Mouse (Mus musculus) heart, embryonic 11.5 days (tissue): ENCODE measurements at regions not wholly inside any gene's neighbourhood (a gene's known extent, or its start where the extent isn't known, plus 50 kb on each side); places are given as distances from the start of the nearest gene placed in this dataset.
A peak's percentile ranks its signal among the peaks of the same experiment; 100 is the strongest.
"Not testable (repeated sequence)": the region's sequence is repeated elsewhere in the genome, so short reads cannot be mapped to it uniquely, and the experiment has no call there.

Source experiments
- ATAC-seq: fragments of 200-750 bp; cut with Nextera tagmentation; replicated peaks from 2 replicates; pipeline ENCODE4 v1.8.0; 2017; ENCODE audit warnings: moderate library complexity; ENCODE audit not compliant: insufficient number of reproducible peaks, low FRiP score, low TSS enrichment
- H3K27ac ChIP-seq: fragments of 300-500 bp; sonication (generic); 2 replicates; pipeline ENCODE4 v1.5.1; 2014; ENCODE audit warnings: mild to moderate bottlenecking, low read depth, low read length
- H3K27me3 ChIP-seq: fragments of 300-500 bp; sonication (generic); 2 replicates; pipeline ENCODE4 v1.6.1; 2014; ENCODE audit warnings: mild to moderate bottlenecking, low read length, mixed read lengths; ENCODE audit not compliant: control insufficient read depth, insufficient read depth
- H3K36me3 ChIP-seq: fragments of 300-500 bp; sonication (generic); 2 replicates; pipeline ENCODE4 v1.6.1; 2014; ENCODE audit warnings: mild to moderate bottlenecking, low read length, moderate library complexity, mixed read lengths; ENCODE audit not compliant: control insufficient read depth, insufficient read depth
- H3K4me1 ChIP-seq: fragments of 300-500 bp; sonication (generic); 2 replicates; pipeline ENCODE4 v1.6.1; 2014; ENCODE audit warnings: low read length; ENCODE audit not compliant: control insufficient read depth, insufficient read depth
- H3K4me2 ChIP-seq: fragments of 300-500 bp; sonication (generic); 2 replicates; pipeline ENCODE4 v1.6.1; 2014; ENCODE audit warnings: mild to moderate bottlenecking, moderate library complexity
- H3K4me3 ChIP-seq: fragments of 300-500 bp; sonication (generic); 2 replicates; pipeline ENCODE4 v1.5.1; 2014; ENCODE audit warnings: low read depth, low read length
- H3K9ac ChIP-seq: fragments of 300-500 bp; sonication (generic); 2 replicates; pipeline ENCODE4 v1.6.1; 2014; ENCODE audit warnings: mild to moderate bottlenecking, low read depth, low read length, moderate library complexity
- H3K9me3 ChIP-seq: fragments of 300-500 bp; sonication (generic); replicated peaks from 2 replicates; pipeline ENCODE4 v1.6.1; 2016; ENCODE audit warnings: low read length; ENCODE audit not compliant: control insufficient read depth
- WGBS: fragments of 180-500 bp; shearing (Covaris S2); extraction: QIAGEN DNeasy Blood & Tissue Kit; methylation state at CpG from one replicate; pipeline ENCODE4 v1.1.7; 2014; ENCODE audit not compliant: insufficient replicate concordance; 5-methylcytosine and 5-hydroxymethylcytosine counted together

DNA sequence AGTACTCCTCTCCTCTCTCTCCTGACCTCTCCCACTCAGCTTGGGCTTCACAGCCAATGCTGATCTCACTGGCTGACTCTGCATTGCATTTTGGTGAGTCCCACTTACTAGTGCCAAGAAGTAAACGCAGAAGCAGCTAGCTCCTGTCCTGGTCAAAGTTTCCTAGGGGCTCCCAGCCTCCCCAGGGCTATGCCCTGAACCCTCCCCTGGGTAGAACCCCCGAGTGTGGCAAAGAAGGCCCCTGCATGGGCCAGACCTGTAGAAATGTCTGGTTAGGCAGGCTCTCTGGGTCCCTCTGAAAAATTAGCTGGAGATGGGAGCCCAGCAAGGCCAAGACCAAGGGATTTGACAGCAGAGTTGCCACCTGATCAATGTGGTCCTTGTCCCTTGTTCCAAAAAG, 454.3 kb downstream of the Gm10330 start:
- H3K9ac ChIP-seq, H3K27ac ChIP-seq, H3K4me1 ChIP-seq, H3K4me2 ChIP-seq, H3K27me3 ChIP-seq, H3K36me3 ChIP-seq, H3K9me3 ChIP-seq, H3K4me3 ChIP-seq, ATAC-seq: not testable (repeated sequence)
- 29% methylated on average over 2 of the region's 2 CpGs for WGBS

- WGBS, result 2% methylated on average over 23 of the region's 38 CpGs
- 0 out of 2 replicates have a peak, but pooled peaks have one; percentile 39 for ATAC-seq
- H3K9ac ChIP-seq, result not testable (repeated sequence)
Measured at GRCm38 (mm10) chr12:23315186-23315585, 464.9 kb downstream of the Gm10330 start.

More at GRCm38 (mm10) chr12:23315186-23315585, 464.9 kb downstream of the Gm10330 start:
- not testable (repeated sequence) for H3K36me3 ChIP-seq, H3K4me1 ChIP-seq, H3K27ac ChIP-seq, H3K27me3 ChIP-seq, H3K9me3 ChIP-seq
- peak overlapping the region; percentile 35 for H3K4me3 ChIP-seq
- peak overlapping the region; percentile 45 for H3K4me2 ChIP-seq
